ENCODE assay signal across 8 mouse cellular contexts in the genomic region with DNA sequence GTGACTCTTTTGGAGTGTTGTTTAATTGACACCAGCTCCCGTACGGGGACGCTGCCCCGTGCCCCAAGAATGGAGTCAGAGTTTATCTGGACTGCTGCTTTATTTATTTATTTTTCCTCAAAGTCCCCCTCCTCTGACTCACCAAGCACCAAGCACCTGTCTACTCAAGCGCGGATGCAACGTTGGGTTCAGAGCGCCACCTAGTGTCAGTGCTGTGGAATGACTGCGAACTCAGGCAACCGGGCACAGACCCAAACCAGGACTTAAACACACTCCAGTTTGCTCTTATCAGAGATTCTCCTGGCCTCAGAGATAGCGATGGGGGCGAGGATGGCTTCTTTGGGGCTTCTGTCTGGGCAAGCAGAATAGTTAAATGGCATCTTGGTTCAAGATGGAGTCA. TPM values are rescaled to one million over a fixed set of nuclear protein-coding genes. Genes with fewer than 3 reads are reported as not detected.
DNase-seq lines count a peak whose midpoint lies in the region; ATAC-seq lines count a peak whose summit lies in the region.

No protein-coding gene starts in this region.

- no peak overlapping the region for H3K9ac ChIP-seq in liver, embryonic 11.5 days (ENCODE audit: low read depth, low read length)

- peaks cover under 1% of the 10 kb centered on the region; the same call in 1 of the 2 replicates for H3K27me3 ChIP-seq in liver, embryonic 11.5 days (replicated peaks; ENCODE audit: control insufficient read depth, insufficient read depth, low read length)

- no peak overlapping the region for H3K4me2 ChIP-seq in liver, embryonic 11.5 days

- ATAC-seq in activated CD4-positive, CD25-positive, alpha-beta regulatory T cell, adult 4 months = peak; percentile 48
- ATAC-seq in liver, embryonic 11.5 days (replicated peaks; ENCODE audit: low FRiP score) = no peak

- 4% methylated on average over 12 of the region's 12 CpGs for WGBS in liver, embryonic 11.5 days

- no peaks in the 10 kb centered on the region for H3K9me3 ChIP-seq in liver, embryonic 11.5 days (ENCODE audit: control insufficient read depth, low read length)

- no peak overlapping the region for H3K4me3 ChIP-seq in liver, embryonic 11.5 days (ENCODE audit: low read depth, low read length)

- no peak overlapping the region for H3K27ac ChIP-seq in liver, embryonic 11.5 days (ENCODE audit: low read depth, low read length)

- DNase-seq in ovary, postnatal 14 days (ENCODE audit: low spot score) = peak; percentile 58
- DNase-seq in ovary, postnatal 10 days (ENCODE audit: low spot score) = no peak
- DNase-seq in cerebellum, postnatal 4 days (ENCODE audit: low spot score in 2 of 2) = peak; percentile 69 to 76
- DNase-seq in heart, postnatal 4 days = peak; percentile 77
- peak; percentile 61 for DNase-seq in liver, embryonic 11.5 days (ENCODE audit: low spot score)
- peak; percentile 66 for DNase-seq in right cerebral cortex, adult 18-20 months
- DNase-seq in urinary bladder, postnatal 36 days (ENCODE audit: low spot score in 2 of 2) = peak; percentile 32 to 47

- no peaks in the 10 kb centered on the region for H3K4me1 ChIP-seq in liver, embryonic 11.5 days (replicated peaks; ENCODE audit: control insufficient read depth, insufficient read depth, low read length)

- no peaks in the 10 kb centered on the region for H3K36me3 ChIP-seq in liver, embryonic 11.5 days (ENCODE audit: control insufficient read depth, insufficient read depth, low read length)

RNA-seq across cellular contexts. Expression of gene Rasal1, which starts 25.0 kb away (rescaled TPM):
- polyA plus RNA-seq in activated CD4-positive, CD25-positive, alpha-beta regulatory T cell, adult 4 months (2017; shearing (Covaris generic)) = 10 to 100 TPM in 1 of 2 experiments, 1 to 10 TPM in 1; 7.6 to 11.4 TPM
- under 1 TPM; 0.29 to 0.45 TPM for total RNA-seq in heart, postnatal 4 days (2021)
- polyA plus RNA-seq in liver, embryonic 11.5 days (2014; fragmentation: Nextera tagmentation; extraction: Ambion mirVana) = 0.25 and 0.32 TPM in 2 replicates

RNA-seq across cellular contexts. Expression of gene Dtx1, which starts 38.1 kb away (rescaled TPM):
- polyA plus RNA-seq in activated CD4-positive, CD25-positive, alpha-beta regulatory T cell, adult 4 months (2017; shearing (Covaris generic)) = 10 to 100 TPM; 45.6 to 48.2 TPM
- total RNA-seq in heart, postnatal 4 days (2021) = 1 to 10 TPM in 1 of 2 experiments, under 1 TPM in 1; 0.97 to 1.5 TPM
- polyA plus RNA-seq in liver, embryonic 11.5 days (2014; fragmentation: Nextera tagmentation; extraction: Ambion mirVana) = 0.23 and 1.1 TPM in 2 replicates

RNA-seq across cellular contexts. Expression of gene Cfap73, which starts 39.6 kb away (rescaled TPM):
- polyA plus RNA-seq in activated CD4-positive, CD25-positive, alpha-beta regulatory T cell, adult 4 months (2017; shearing (Covaris generic)) = not detected
- not detected for total RNA-seq in heart, postnatal 4 days (2021)
- not detected in 2 replicates for polyA plus RNA-seq in liver, embryonic 11.5 days (2014; fragmentation: Nextera tagmentation; extraction: Ambion mirVana)

Comparison
In these comparisons a context has a peak if more than half of its experiments do, and no peak if none do; other contexts are left out.
1. RNA of gene Dtx1, which starts 38.1 kb away (polyA plus RNA-seq): 45.6 to 48.2 TPM in activated CD4-positive, CD25-positive, alpha-beta regulatory T cell, adult 4 months; 0.23 to 1.1 TPM in liver, embryonic 11.5 days; every median in the first group is over 10 times any median in the second.